Mouse (Mus musculus): ENCODE results near the gene Sox11. TPM values are rescaled to one million over a fixed set of nuclear protein-coding genes. Genes with fewer than 3 reads are reported as not detected.

Sox11 gene
- polyA plus RNA-seq, 1 experiment from 2014 or later = 949 TPM

- Histone ChIP-seq H3K36me3 (ENCODE audit: control insufficient read depth, insufficient read depth) (no peaks in the 10 kb centered on the region), H3K4me2 (ENCODE audit: low read length) (peak overlapping the region; percentile 33), H3K27me3 (replicated peaks; ENCODE audit: control insufficient read depth, insufficient read depth, low read length) (no peaks in the 10 kb centered on the region), H3K9me3 (ENCODE audit: control insufficient read depth, low read length) (no peaks in the 10 kb centered on the region), H3K27ac (ENCODE audit: low read length) (peak overlapping the region; percentile 91), H3K4me3 (replicated peaks; ENCODE audit: low read length) (no peak overlapping the region), H3K9ac (replicated peaks; ENCODE audit: low read depth, low read length) (0 out of 2 replicates have a peak overlapping the region, but pooled peaks have one; percentile 9), H3K4me1 (replicated peaks; ENCODE audit: control insufficient read depth, insufficient read depth, low read length) (peaks cover 16% of the 10 kb centered on the region)
- WGBS = 6% methylated on average over 12 of the region's 12 CpGs
- ATAC-seq = peak; percentile 88
These were observed 14.8 kb upstream of the Sox11 start for GRCm38 (mm10) chr12:27357076-27357637.

GRCm38 (mm10) chr12:27356571-27356970 lies 14.2 kb upstream of the Sox11 start:
- Histone ChIP-seq H3K4me2 (ENCODE audit: low read length) (no peak overlapping the region), H3K36me3 (ENCODE audit: control insufficient read depth, insufficient read depth) (no peaks in the 10 kb centered on the region), H3K27ac (ENCODE audit: low read length) (peak overlapping the region; percentile 91), H3K9me3 (ENCODE audit: control insufficient read depth, low read length) (no peaks in the 10 kb centered on the region), H3K4me1 (replicated peaks; ENCODE audit: control insufficient read depth, insufficient read depth, low read length) (peaks cover 16% of the 10 kb centered on the region), H3K9ac (replicated peaks; ENCODE audit: low read depth, low read length) (no peak overlapping the region), H3K4me3 (replicated peaks; ENCODE audit: low read length) (no peak overlapping the region), H3K27me3 (replicated peaks; ENCODE audit: control insufficient read depth, insufficient read depth, low read length) (no peaks in the 10 kb centered on the region)
- no peak for ATAC-seq
- 50% methylated on average over 5 of the region's 5 CpGs for WGBS

- Histone ChIP-seq H3K36me3 (ENCODE audit: control insufficient read depth, insufficient read depth) (no peaks in the 10 kb centered on the region), H3K27me3 (replicated peaks; ENCODE audit: control insufficient read depth, insufficient read depth, low read length) (no peaks in the 10 kb centered on the region), H3K9ac (replicated peaks; ENCODE audit: low read depth, low read length) (peak overlapping the region; percentile 84), H3K9me3 (ENCODE audit: control insufficient read depth, low read length) (no peaks in the 10 kb centered on the region), H3K4me1 (replicated peaks; ENCODE audit: control insufficient read depth, insufficient read depth, low read length) (peaks cover 10% of the 10 kb centered on the region), H3K4me2 (ENCODE audit: low read length) (peak overlapping the region; percentile 68), H3K4me3 (replicated peaks; ENCODE audit: low read length) (peak overlapping the region; percentile 90), H3K27ac (ENCODE audit: low read length) (peak overlapping the region; percentile 100)
- peak; percentile 0; the same call in 1 of the 2 replicates for ATAC-seq
- 1% methylated on average over 17 of the region's 17 CpGs for WGBS
These were observed 1.4 kb upstream of the Sox11 start for GRCm38 (mm10) chr12:27343606-27344410.

GRCm38 (mm10) chr12:27342691-27343605 lies 574 bp upstream of the Sox11 start:
- H3K9ac ChIP-seq (replicated peaks; ENCODE audit: low read depth, low read length) = peak overlapping the region; percentile 84
- peaks cover 10% of the 10 kb centered on the region for H3K4me1 ChIP-seq (replicated peaks; ENCODE audit: control insufficient read depth, insufficient read depth, low read length)
- WGBS = under 1% methylated on average over 77 of the region's 83 CpGs
- no peaks in the 10 kb centered on the region for H3K9me3 ChIP-seq (ENCODE audit: control insufficient read depth, low read length)
- H3K27ac ChIP-seq (ENCODE audit: low read length) = peak overlapping the region; percentile 100
- ATAC-seq = peak; percentile 94
- H3K27me3 ChIP-seq (replicated peaks; ENCODE audit: control insufficient read depth, insufficient read depth, low read length) = no peaks in the 10 kb centered on the region
- no peaks in the 10 kb centered on the region for H3K36me3 ChIP-seq (ENCODE audit: control insufficient read depth, insufficient read depth)
- H3K4me2 ChIP-seq (ENCODE audit: low read length) = peak overlapping the region; percentile 68
- H3K4me3 ChIP-seq (replicated peaks; ENCODE audit: low read length) = peak overlapping the region; percentile 90

- Histone ChIP-seq H3K4me2 (ENCODE audit: low read length) (peak overlapping the region; percentile 35), H3K9me3 (ENCODE audit: control insufficient read depth, low read length) (no peaks in the 10 kb centered on the region), H3K36me3 (ENCODE audit: control insufficient read depth, insufficient read depth) (no peaks in the 10 kb centered on the region; the same call in 1 of the 2 replicates), H3K9ac (replicated peaks; ENCODE audit: low read depth, low read length) (peak overlapping the region; percentile 91), H3K4me3 (replicated peaks; ENCODE audit: low read length) (peak overlapping the region; percentile 90), H3K27ac (ENCODE audit: low read length) (peak overlapping the region; percentile 100), H3K27me3 (replicated peaks; ENCODE audit: control insufficient read depth, insufficient read depth, low read length) (no peaks in the 10 kb centered on the region), H3K4me1 (replicated peaks; ENCODE audit: control insufficient read depth, insufficient read depth, low read length) (peaks cover 9% of the 10 kb centered on the region)
- under 1% methylated on average over 79 of the region's 80 CpGs for WGBS
- no peak for ATAC-seq
These were observed 1.1 kb downstream of the Sox11 start for GRCm38 (mm10) chr12:27341130-27341870.

GRCm38 (mm10) chr12:27340451-27341035 lies 1.8 kb downstream of the Sox11 start:
- peak overlapping the region; percentile 100 for H3K27ac ChIP-seq (ENCODE audit: low read length)
- ATAC-seq = no peak
- H3K4me1 ChIP-seq (replicated peaks; ENCODE audit: control insufficient read depth, insufficient read depth, low read length) = peaks cover 13% of the 10 kb centered on the region
- peaks cover 3% of the 10 kb centered on the region for H3K36me3 ChIP-seq (ENCODE audit: control insufficient read depth, insufficient read depth)
- H3K27me3 ChIP-seq (replicated peaks; ENCODE audit: control insufficient read depth, insufficient read depth, low read length) = no peaks in the 10 kb centered on the region
- WGBS = under 1% methylated on average over 14 of the region's 14 CpGs
- H3K9ac ChIP-seq (replicated peaks; ENCODE audit: low read depth, low read length) = peak overlapping the region; percentile 91
- peak overlapping the region; percentile 24; the same call in 1 of the 2 replicates for H3K4me2 ChIP-seq (ENCODE audit: low read length)
- H3K9me3 ChIP-seq (ENCODE audit: control insufficient read depth, low read length) = no peaks in the 10 kb centered on the region
- peak overlapping the region; percentile 90 for H3K4me3 ChIP-seq (replicated peaks; ENCODE audit: low read length)

GRCm38 (mm10) chr12:27339171-27339751 lies 3.1 kb downstream of the Sox11 start:
- Histone ChIP-seq H3K9me3 (ENCODE audit: control insufficient read depth, low read length) (no peaks in the 10 kb centered on the region), H3K4me1 (replicated peaks; ENCODE audit: control insufficient read depth, insufficient read depth, low read length) (peaks cover 16% of the 10 kb centered on the region), H3K4me2 (ENCODE audit: low read length) (peak overlapping the region; percentile 96), H3K27ac (ENCODE audit: low read length) (peak overlapping the region; percentile 98), H3K36me3 (ENCODE audit: control insufficient read depth, insufficient read depth) (peaks cover 3% of the 10 kb centered on the region), H3K27me3 (replicated peaks; ENCODE audit: control insufficient read depth, insufficient read depth, low read length) (no peaks in the 10 kb centered on the region), H3K9ac (replicated peaks; ENCODE audit: low read depth, low read length) (peak overlapping the region; percentile 89), H3K4me3 (replicated peaks; ENCODE audit: low read length) (peak overlapping the region; percentile 97)
- under 1% methylated on average over 46 of the region's 47 CpGs for WGBS
- ATAC-seq = no peak

- Histone ChIP-seq H3K36me3 (ENCODE audit: control insufficient read depth, insufficient read depth) (peaks cover 4% of the 10 kb centered on the region), H3K27me3 (replicated peaks; ENCODE audit: control insufficient read depth, insufficient read depth, low read length) (no peaks in the 10 kb centered on the region), H3K27ac (ENCODE audit: low read length) (peak overlapping the region; percentile 98), H3K4me3 (replicated peaks; ENCODE audit: low read length) (peak overlapping the region; percentile 97), H3K4me2 (ENCODE audit: low read length) (peak overlapping the region; percentile 96), H3K4me1 (replicated peaks; ENCODE audit: control insufficient read depth, insufficient read depth, low read length) (peaks cover 16% of the 10 kb centered on the region), H3K9ac (replicated peaks; ENCODE audit: low read depth, low read length) (peak overlapping the region; percentile 89), H3K9me3 (ENCODE audit: control insufficient read depth, low read length) (no peaks in the 10 kb centered on the region)
- 0% methylated on average over 40 of the region's 40 CpGs for WGBS
- no peak for ATAC-seq
These were observed 3.6 kb downstream of the Sox11 start for GRCm38 (mm10) chr12:27338721-27339170.

Data from forebrain, embryonic 16.5 days (tissue).